Mouse (Mus musculus): ENCODE results near the gene Mtmr11. TPM values are rescaled to one million over a fixed set of nuclear protein-coding genes. Genes with fewer than 3 reads are reported as not detected.
A peak's percentile ranks its signal among the peaks of the same experiment; 100 is the strongest.
"Not testable (repeated sequence)": the region's sequence is repeated elsewhere in the genome, so short reads cannot be mapped to it uniquely, and the experiment has no call there.

The Mtmr11 gene
- polyA plus RNA-seq, 1 experiment = 10.5 TPM

DNA sequence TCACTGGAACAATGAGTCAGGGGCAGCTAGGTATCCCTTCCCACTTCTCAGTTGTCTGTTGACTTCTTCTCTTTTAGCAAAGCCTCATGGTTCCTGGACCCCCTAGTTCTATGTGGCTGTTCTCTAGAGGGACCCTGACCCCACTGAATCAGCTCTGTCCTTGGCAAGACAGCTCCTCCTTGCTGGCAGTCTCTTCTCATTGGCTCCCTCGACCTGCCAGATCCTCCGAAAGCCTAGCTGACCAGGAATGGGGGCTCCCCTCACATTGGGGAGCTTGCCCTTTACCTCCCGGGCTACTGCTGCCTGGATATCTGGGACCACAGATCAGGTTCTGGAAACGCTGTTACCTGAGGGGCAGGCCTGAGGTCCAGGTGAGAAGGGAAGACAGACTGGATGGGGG lies 8.5 kb downstream of the Mtmr11 start:
- WGBS = 83% methylated on average over 4 of the region's 4 CpGs
- DNase-seq = no peak
- Histone ChIP-seq H3K4me1 (ENCODE audit: control insufficient read depth, insufficient read depth, low read length) (peaks cover 10% of the 10 kb centered on the region), H3K4me3 (replicated peaks; ENCODE audit: extremely low read depth, low read depth, low read length) (no peak overlapping the region)
- TF ChIP-seq POLR2A (IDR thresholded peaks at IDR 0.05; ENCODE audit: borderline replicate concordance, extremely low read depth, low read depth, low read length) (no peak), CTCF (IDR thresholded peaks at IDR 0.05; ENCODE audit: insufficient read depth, low read length) (no peak)

DNA sequence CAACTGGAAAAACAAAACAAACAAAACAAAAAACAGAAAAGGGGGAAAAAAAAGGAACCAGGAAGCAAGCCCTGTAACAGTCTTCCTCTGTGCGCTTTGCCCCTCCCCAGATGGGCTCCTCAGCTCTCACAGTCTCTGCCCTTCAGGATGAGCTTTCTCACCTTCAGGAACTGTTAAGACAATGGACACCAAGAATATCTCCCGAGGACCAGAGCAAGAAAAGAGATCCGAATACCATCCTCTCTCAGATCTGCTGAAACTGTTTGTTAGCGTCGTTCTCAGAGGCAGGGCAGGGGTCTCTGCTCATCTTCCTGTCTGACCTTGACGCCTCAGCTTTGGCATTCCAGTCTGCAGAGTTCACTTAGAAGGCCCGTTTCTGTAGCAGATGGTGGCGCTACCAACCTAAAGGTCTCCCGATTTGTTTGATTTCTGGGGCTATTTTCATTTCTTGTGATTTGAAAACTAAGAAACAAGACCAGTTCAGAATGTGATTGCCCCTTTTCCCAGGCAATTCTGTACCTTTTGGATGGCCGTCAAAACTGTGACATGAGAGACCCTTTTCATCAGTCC lies 9.3 kb downstream of the Mtmr11 start:
- DNase-seq = no peak
- 41% methylated on average over 10 of the region's 10 CpGs for whole genome bisulfite sequencing
- H3K4me3 ChIP-seq (replicated peaks; ENCODE audit: extremely low read depth, low read depth, low read length) = no peak overlapping the region
- TF ChIP-seq CTCF (IDR thresholded peaks at IDR 0.05; ENCODE audit: insufficient read depth, low read length) (no peak), POLR2A (IDR thresholded peaks at IDR 0.05; ENCODE audit: borderline replicate concordance, extremely low read depth, low read depth, low read length) (no peak)
- peaks cover 10% of the 10 kb centered on the region for H3K4me1 ChIP-seq (ENCODE audit: control insufficient read depth, insufficient read depth, low read length)

DNA sequence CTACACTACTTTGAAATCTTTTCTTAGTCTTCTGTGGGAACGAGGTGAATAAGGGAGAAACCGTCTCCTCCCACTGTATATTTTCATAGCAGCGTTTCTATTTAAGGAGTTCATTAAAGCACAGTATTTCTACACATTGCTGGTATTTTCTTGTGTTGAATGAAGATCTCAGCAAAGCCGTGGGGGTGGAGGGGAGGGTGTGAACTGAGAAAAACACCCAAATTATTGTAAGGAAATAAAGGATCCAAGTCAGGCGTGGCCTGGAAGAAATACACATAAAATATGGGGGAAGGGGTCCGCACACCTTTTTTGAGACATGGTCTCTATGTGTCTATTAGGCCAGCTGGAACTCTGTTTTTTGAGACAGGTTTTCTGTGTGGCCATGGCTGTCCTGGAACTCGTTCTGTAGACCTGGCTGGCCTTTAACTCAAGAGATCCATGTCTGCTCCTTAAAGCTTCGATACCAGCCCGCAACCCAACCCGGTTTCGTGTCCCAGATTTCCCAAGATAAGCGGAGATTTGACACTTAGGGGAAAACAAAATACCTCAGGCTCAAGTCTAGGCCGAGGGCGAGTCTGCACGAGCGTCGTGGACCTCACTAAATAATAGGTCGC lies 9.9 kb downstream of the Mtmr11 start:
- TF ChIP-seq POLR2A (IDR thresholded peaks at IDR 0.05; ENCODE audit: borderline replicate concordance, extremely low read depth, low read depth, low read length) = no peak
- no peak for TF ChIP-seq CTCF (IDR thresholded peaks at IDR 0.05; ENCODE audit: insufficient read depth, low read length)
- peak; percentile 28 for DNase-seq
- WGBS = 10% methylated on average over 18 of the region's 18 CpGs
- Histone ChIP-seq H3K4me3 (replicated peaks; ENCODE audit: extremely low read depth, low read depth, low read length) (peak overlapping the region; percentile 97), H3K4me1 (ENCODE audit: control insufficient read depth, insufficient read depth, low read length) (peaks cover 10% of the 10 kb centered on the region)

DNA sequence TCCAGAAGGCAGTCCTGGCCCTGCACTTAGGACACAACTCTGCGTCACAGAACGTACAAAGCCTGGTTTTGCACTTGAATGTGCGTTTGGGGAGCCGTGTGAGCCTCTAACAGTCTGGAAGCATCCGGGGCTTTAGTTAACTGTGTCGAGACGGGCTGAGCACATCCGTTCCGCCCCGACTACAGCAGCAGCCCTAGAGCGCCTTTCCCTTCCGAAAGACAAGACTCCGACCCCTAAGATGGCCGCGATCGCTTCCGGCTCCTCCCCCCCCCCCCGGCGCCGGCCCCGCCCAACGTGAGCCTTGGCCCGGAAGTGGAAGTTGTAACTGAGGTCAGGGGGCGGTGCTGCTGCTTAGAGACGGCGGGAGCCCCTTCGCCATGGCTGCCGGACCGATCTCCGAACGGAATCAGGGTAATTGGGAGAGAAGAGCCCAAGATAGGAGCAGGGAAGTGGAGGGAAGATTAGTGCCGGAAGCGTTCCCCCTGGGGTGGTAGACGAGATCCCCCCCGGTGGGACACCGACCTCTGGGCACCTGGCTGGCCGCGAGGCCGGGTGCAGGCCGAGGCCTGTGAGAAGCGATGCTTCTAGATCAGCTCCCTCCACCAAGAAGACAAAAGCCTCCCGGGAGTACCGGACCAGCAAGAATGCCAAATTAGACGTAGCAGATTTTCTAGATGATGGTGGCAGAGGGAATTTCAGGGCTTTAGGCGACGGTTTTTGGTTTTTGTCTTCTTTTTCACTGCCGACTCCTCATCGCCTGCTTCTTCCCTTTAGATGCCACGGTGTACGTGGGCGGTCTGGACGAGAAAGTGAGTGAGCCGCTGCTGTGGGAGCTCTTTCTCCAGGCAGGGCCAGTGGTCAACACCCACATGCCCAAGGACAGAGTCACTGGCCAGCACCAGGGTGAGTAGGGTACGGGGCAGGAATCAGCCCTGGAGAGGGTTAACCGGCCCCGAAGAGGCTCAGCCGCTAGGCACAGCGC lies 10.7 kb downstream of the Mtmr11 start, which contains the start of gene Sf3b4:
TSS of gene Sf3b4 (plus strand) at position 136 of the 982 bp plus-strand sequence.
- TF ChIP-seq POLR2A (IDR thresholded peaks at IDR 0.05; ENCODE audit: borderline replicate concordance, extremely low read depth, low read depth, low read length) = peak; percentile 99
- no peak for TF ChIP-seq CTCF (IDR thresholded peaks at IDR 0.05; ENCODE audit: insufficient read depth, low read length)

DNA sequence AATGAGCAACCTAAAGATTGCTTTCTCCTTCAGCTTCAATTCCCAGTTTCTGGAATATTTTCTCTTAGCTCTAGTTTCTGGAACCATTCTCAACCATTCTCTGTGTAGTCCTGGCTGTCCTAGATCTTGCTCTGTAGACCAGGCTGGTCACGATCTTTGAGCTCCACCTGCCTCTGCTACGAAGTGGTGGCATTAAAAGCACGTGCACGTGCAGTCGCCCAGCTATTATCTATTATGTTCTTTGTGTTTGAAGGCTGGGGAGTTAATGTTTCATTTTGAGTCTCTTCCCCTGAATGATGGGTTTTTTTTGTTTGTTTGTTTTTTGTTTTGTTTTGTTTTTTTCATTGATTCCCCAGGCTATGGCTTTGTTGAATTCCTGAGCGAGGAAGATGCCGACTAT lies 11.4 kb downstream of the Mtmr11 start:
- Histone ChIP-seq H3K4me3 (replicated peaks; ENCODE audit: extremely low read depth, low read depth, low read length) (peak overlapping the region; percentile 92), H3K4me1 (ENCODE audit: control insufficient read depth, insufficient read depth, low read length) (peaks cover 7% of the 10 kb centered on the region)
- 34% methylated on average over 7 of the region's 7 CpGs for WGBS
- no peak for TF ChIP-seq CTCF (IDR thresholded peaks at IDR 0.05; ENCODE audit: insufficient read depth, low read length)
- TF ChIP-seq POLR2A (IDR thresholded peaks at IDR 0.05; ENCODE audit: borderline replicate concordance, extremely low read depth, low read depth, low read length) = no peak
- no peak for DNase-seq

More for the DNA sequence above, 10.7 kb downstream of the Mtmr11 start, which contains the start of gene Sf3b4:
- under 1% methylated on average over 57 of the region's 58 CpGs for WGBS
- peak; percentile 85 for DNase-seq
- Histone ChIP-seq H3K4me3 (replicated peaks; ENCODE audit: extremely low read depth, low read depth, low read length) (peak within 1 kb of the TSS; percentile 97), H3K4me1 (ENCODE audit: control insufficient read depth, insufficient read depth, low read length) (peaks cover 10% of the 10 kb centered on the region)

DNA sequence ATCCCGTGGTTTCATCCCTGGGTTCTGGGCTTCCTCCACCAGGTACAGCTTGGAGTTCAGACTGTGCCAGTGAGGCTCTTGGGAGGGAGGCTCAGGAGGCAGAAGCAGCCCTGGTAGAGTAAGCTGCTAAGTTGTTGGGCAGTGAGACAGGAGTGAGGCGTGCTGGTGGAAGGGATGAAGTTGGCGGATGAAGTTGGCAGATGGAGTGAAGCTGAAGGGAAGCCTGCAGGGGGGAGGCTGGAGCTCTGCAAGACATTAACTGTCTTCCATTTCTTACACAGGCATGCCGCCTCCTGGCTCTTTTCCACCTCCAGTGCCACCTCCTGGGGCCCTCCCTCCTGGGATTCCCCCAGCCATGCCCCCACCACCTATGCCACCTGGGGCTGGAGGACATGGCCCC lies 12.2 kb downstream of the Mtmr11 start:
- not testable (repeated sequence) for H3K4me1 ChIP-seq (ENCODE audit: control insufficient read depth, insufficient read depth, low read length); H3K4me3 ChIP-seq (replicated peaks; ENCODE audit: extremely low read depth, low read depth, low read length); DNase-seq
- WGBS = 85% methylated on average over 4 of the region's 4 CpGs

DNA sequence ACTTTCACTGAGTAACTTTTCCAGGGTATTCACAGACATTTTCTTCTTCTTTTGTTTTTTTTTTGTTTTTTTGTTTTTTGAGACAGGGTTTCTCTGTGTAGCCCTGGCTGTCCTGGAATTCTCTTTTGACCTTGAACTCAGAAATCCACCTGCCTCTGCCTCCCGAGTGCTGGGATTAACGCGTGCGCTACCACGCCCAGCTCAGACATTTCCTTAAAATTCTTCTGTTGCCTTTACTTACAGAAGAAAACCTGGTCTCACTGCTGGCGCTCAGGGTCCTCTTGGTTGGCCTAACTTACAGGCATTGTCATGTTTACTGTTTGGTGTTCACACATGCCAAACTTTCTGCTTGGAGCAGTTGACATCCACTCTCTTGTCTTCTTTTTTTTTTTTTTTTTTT lies 13.4 kb downstream of the Mtmr11 start:
- no peak for DNase-seq

DNA sequence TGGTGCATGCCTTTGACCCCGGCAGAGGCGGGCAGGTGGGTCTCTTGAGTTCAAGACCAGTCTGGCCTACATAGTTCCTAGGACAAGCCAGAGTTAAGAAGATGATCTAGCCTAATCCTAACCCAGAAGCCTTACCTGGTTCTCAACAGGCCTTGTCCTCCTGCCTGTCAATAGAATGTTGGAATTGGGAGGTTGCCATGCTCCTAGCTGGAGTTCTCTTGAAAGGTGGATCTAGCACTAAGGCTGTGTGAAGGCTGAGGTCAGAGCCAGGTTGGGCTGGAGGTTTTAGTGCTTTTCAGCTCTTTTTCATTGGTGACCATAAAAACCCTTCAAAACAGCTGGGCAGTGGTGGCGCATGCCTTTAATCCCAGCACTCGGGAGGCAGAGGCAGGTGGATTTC lies 16.6 kb downstream of the Mtmr11 start:
- TF ChIP-seq CTCF (IDR thresholded peaks at IDR 0.05; ENCODE audit: insufficient read depth, low read length) (no peak), POLR2A (IDR thresholded peaks at IDR 0.05; ENCODE audit: borderline replicate concordance, extremely low read depth, low read depth, low read length) (no peak)
- Histone ChIP-seq H3K4me3 (replicated peaks; ENCODE audit: extremely low read depth, low read depth, low read length) (no peak overlapping the region), H3K4me1 (ENCODE audit: control insufficient read depth, insufficient read depth, low read length) (no peaks in the 10 kb centered on the region)
- DNase-seq = no peak
- WGBS = 93% methylated on average over 4 of the region's 4 CpGs

More for the DNA sequence above, 13.4 kb downstream of the Mtmr11 start:
- 89% methylated on average over 6 of the region's 6 CpGs for WGBS
- Histone ChIP-seq H3K4me1 (ENCODE audit: control insufficient read depth, insufficient read depth, low read length) (peaks cover 7% of the 10 kb centered on the region), H3K4me3 (replicated peaks; ENCODE audit: extremely low read depth, low read depth, low read length) (no peak overlapping the region)
- TF ChIP-seq POLR2A (IDR thresholded peaks at IDR 0.05; ENCODE audit: borderline replicate concordance, extremely low read depth, low read depth, low read length) = no peak
- TF ChIP-seq CTCF (IDR thresholded peaks at IDR 0.05; ENCODE audit: insufficient read depth, low read length) = no peak

DNA sequence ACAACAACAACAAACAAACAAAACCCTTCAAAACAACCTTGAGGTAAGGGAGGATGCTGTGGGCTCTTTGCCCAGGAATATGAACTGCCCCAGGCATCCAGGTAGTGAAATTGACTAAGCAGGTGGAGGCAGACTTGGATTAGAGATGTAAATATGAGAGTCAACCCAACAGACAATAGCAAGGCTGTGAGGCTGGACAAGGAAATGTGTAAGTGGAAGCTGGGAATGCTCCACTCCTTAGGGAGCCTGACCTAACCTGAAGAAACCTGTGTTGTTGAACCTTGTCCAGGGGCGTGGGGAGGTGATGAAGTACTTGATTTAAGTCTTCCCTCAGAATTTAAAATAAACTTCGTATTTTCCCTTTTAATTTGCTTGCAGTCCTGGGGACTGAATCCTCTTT lies 17.1 kb downstream of the Mtmr11 start:
- WGBS = 82% methylated on average over 2 of the region's 2 CpGs
- no peak for DNase-seq
- no peak for TF ChIP-seq CTCF (IDR thresholded peaks at IDR 0.05; ENCODE audit: insufficient read depth, low read length)
- TF ChIP-seq POLR2A (IDR thresholded peaks at IDR 0.05; ENCODE audit: borderline replicate concordance, extremely low read depth, low read depth, low read length) = no peak
- Histone ChIP-seq H3K4me3 (replicated peaks; ENCODE audit: extremely low read depth, low read depth, low read length) (no peak overlapping the region), H3K4me1 (ENCODE audit: control insufficient read depth, insufficient read depth, low read length) (no peaks in the 10 kb centered on the region)

All from lung, adult 2 months (tissue).